Mouse (Mus musculus) kidney, adult 8-10 months (tissue): Measurements from ENCODE around the gene Gjc2.
A peak's percentile ranks its signal among the peaks of the same experiment; 100 is the strongest.
"Not testable (repeated sequence)": the region's sequence is repeated elsewhere in the genome, so short reads cannot be mapped to it uniquely, and the experiment has no call there.

ENCODE experiments used
- DNase-seq, 2 experiments: peaks; one replicate each; pipeline ENCODE4 v3.0.0; 2022

Gjc2 gene

DNA sequence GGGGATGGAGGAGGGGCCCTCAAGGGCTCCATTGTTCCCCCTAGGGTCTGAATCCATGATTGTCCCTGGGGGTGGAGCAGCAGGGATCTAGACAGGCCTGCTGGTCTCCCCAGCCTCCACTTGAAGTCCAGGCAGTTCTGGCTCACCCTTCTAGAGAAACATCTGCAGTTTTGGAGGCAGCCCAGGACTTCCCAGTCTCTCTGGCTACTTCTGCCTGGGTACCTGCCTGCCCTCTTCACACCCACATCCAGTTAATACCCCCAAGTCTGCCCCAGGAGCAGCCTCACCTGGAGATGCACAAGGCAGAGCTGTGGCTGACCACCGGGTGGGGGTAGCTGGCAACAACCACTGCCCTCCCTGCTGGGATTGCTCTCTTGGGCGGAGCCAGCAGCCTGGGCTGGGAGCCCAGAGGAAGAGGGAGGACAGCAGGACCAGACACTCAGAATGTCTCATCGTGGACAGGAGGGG, at the start of gene Gjc2:
TSS of gene Gjc2 (minus strand) at position 350 of the 468 bp plus-strand sequence.
- DNase-seq, result no peak

DNA sequence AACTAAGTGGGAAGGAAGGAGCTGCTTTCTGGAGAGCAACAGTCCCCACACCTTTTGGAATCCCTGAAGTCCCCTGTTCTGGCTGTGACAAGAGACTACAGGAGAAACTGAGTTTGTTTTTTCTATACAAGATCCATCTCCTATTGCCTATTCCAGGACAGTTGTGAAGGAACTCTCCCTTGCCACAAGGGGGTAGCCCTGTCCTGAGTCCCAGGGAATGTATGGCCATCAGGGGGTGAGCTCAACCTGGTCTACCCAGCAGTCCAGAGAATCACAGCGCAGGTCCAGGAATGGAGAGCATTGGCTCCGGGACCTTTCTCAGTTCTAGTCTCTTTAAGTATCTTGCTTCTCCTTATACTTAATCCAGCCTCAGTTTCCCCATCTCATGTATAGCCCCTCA, 49.8 kb upstream of the Gjc2 start:
- no peak for DNase-seq

DNA sequence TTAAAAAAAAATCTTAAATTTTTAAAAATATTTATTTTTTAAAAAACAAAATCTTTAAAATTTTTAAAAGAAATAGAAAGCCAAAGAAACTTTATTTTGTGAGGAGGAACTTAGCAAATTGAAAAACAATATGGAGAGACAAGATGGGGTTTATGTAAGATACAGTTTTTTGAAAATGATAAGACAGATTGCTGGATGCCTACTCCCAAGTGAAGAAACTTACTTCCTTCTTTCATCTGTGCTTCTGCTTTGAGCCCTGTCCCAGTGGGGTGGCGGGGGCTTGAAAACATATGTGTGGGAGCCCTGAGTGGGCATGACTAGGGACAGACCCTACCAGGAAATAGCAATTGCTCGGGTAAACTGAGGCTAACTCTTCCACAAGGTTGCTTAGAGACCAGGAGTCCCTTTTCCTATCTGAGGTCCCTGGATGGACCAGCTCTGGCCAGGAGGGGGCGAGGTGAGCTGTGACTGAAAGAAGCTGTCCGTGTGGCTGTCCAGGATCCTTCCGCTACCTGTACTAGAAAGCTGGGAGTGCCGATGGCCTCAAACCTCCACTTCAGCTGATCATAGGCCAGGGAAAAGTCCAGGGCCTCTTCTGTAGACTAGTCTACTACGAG, 47.2 kb upstream of the Gjc2 start:
- DNase-seq, result peak; percentile 58 to 84

DNA sequence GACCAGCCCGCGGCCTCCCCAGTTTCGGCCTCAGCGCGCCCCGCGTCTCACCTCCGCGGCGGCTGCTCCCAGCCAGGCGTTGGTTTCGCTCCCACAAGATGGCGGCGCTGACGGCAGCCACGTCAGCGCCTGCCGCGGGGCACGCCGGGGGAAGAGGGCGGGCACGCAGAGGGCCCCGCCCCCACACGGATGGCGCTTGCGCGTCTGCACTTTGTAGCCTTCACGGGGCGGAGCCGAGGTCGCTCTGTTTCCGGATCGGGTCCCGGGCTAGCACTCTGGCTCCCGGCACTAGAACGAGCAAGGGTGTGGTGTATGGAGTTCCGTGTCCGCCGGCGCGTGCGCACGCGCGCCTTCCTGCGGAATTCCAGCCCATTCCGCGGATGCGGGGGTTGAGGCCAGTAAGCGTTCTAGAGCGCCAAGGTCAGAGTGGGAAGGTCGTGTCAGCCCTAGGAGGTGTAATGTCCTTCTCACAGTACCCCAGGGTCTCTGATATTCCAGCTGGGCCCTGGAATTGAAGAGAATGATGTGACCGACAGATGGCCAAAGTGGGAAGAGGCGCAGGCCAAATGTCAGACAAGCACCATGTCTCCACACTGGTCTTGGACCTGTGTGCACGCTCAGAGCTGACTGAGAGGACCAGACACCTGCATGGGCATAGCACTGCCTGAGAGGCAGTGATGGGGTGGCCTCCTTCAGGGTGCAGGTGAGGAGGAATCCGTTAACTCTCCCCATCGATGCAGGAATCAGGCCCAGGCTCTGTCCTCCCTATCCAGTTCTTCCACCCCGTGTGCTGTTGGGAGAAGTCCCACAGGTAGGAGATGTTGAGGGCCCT, 45.3 kb upstream of the Gjc2 start, which contains the start of gene Arf1:
TSS of gene Arf1 (minus strand) at position 149 of the 832 bp plus-strand sequence.
- peak; percentile 95 to 97 for DNase-seq

DNA sequence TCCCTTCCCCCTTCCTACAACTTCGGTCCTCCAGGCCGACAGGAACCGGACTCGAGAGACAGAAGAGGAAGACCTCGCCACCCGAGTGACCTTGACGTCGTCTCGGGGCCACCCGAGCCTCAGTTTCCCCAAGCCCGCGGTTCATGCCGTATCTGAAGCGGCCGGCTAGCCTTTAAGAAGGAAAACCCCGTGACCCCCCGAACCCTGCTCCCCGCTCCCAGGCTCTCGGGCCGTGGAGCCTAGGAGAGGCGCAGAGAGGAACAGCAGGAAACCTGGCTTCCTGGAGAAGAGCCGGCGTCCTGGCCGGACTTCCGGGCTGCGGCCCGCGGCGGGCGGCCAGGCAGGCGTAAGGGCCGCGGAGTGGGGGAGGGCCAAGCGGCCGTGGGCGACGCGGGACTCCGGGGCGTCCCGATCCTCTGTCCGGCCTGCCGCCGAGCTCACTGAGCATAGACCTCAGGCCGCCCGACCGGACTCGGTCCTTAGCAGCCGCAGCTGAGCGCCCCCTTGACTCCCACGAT, 44.6 kb upstream of the Gjc2 start:
- no peak for DNase-seq

DNA sequence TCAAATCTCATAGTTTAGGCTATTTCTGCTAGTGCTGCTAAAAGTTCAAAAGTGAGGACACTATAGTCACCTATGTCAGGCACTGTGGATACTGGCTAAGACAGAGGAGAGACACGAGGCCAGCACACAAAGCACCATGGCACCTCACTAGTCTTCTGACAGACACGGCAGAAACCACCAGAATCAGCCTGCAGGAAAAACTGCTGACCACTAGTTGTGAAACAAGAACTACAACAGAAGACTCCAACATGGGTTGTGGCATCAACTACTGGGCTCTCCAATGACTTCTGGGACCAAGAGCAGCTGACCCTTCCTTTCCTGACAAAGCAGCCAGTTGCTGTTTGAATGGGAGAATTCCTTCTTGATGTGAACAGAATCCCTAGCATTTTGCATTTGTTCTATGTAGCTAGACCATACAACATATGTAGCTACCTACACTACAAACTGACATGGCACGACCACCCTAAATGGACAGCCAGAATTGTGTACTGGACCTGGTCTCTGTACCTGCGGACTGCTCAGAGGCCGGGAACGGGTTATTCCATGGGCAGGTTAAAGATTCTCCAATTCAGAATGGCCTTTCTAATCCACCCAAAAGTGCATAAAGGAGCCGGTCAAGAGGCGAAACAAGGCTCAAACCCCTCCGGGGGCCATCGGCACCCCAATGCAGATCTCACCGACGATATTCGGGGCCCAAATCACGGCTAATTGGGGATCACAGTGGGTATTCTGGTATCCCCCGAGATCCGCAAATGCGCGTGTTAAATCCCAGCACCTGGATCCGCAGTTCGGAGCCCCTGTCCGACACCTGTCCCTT, 44.0 kb upstream of the Gjc2 start:
- DNase-seq, result peak in 1 of 2 experiments; percentile 46

DNA sequence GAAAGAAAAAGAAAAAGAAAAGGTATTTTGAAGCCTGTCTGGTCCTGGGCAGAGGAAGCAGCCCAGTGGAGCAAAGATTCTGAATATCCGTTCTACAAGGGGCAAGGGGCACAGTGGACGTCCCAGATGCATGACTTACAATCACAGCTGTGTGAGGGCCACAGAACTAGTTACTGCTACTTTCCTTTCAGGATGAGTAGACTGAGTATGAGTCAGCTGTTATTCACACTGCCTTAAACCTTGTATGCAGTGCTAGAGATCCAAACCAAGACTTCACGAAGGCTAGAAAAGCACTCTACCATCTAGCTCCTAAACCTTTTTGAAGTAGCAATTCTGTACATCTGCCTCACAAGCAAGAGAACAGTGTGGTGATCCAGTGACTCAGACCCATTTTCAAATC, 43.2 kb upstream of the Gjc2 start:
- DNase-seq, result no peak

DNA sequence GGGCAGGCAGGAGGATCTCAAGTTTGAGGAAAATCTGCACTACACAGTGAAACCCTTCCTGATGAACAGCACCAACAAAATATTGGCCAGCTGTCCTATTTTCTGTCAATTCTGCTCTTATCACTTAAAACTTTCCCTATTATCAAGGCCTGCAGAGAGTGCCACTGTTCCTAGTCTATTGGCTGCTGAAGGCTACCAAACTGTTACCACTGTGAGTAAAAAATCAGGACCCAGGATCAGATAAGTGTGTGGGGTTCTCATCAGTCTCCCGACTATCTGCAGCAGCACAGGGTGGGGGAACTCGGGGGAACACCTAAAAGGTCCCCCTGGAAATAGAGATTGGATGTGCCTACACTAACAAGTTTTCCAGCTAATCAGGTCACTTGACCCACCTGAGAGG, 42.2 kb upstream of the Gjc2 start:
- no peak for DNase-seq

DNA sequence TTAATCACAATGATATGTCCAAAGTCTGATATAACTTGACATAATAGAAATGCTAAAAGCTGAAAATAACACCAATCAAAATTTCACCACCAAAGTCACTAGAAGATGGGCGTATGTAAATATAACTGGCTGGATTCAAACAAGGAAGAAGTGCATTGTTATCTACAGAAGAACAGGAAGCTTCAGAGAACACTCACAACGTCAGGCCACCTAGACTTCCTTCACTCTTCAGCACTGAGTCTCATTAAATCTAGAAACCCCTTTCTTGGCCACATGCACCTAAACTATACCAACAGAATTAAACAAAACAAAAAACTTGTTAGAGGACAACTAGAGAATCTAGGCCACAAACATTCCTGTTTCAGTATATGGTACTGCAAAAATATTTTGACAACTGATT, 41.5 kb upstream of the Gjc2 start:
- no peak for DNase-seq

DNA sequence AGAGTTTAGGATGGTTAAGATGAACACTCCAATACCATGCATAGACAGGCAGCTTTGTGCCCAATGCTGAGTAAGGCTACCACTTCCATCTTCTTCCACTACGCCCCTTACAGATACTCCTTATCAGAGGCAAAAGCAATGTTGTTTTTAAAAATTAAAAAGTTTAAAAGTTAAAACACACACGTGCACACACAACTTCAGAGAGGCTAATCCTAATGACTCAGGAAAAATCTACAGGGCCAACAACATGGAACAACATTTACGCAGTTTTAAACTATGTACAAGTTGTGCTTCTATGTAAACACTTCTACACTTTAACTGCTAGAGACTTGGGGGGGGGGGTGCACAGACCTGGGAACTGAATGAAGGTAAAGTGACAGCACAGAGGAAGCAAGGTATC, 41.0 kb upstream of the Gjc2 start:
- DNase-seq, result no peak

DNA sequence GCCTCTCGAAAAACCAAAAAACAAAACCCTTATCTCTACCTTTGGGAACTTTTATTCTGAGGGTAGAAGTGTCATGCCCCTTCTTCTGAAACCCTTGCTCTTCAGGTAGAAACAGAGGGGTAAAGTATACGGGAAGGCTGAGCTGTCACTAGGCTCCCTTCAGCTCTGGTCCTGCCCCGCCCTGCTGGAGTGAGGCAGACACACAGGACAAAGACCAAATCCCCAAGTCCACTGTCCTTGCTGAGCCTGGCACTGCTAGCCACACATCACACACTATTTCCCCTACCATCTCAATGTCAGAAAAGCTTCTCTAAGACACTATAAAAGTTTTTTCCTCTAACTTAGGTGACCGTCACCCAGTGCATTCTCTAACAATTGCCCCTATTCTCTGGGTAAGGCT, 39.3 kb upstream of the Gjc2 start:
- no peak for DNase-seq

DNA sequence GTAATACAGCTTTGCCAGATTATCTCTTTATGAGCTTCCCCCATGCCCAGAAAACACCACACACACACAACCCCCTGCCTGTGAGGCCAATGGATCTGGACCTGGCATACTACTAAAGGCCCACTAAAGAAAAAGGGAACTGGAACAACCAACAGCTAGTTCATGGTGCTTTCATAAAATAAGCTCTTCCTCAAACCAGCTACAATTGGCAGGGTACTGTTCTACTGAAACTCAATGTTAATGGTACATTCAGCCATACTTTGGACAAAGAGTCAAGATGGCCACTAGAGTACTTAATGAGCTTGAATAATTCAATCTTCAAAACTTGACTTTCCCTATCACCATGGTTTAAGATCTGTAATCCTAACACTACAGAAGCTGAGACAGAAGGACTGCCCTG, 38.6 kb upstream of the Gjc2 start:
- DNase-seq, result no peak

DNA sequence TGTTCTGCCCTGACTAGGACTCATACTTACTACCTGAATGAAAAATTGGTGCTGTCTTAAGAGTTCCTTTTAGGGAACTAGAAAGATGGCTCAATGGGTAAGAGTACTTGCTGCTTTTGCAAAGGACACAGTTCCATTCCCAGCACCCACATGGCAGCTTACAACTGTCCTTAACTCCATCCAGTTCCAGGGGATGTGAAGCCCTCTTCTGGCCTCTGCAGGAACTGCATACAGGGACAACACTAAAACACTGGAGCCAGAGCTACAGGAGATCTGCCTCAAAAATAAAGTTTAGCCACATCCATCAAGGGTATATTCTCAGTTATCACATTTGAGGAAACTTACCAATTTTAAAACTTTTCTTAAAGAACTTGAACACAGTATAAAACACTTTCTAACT, 36.1 kb upstream of the Gjc2 start:
- DNase-seq, result peak in 1 of 2 experiments; percentile 49

DNA sequence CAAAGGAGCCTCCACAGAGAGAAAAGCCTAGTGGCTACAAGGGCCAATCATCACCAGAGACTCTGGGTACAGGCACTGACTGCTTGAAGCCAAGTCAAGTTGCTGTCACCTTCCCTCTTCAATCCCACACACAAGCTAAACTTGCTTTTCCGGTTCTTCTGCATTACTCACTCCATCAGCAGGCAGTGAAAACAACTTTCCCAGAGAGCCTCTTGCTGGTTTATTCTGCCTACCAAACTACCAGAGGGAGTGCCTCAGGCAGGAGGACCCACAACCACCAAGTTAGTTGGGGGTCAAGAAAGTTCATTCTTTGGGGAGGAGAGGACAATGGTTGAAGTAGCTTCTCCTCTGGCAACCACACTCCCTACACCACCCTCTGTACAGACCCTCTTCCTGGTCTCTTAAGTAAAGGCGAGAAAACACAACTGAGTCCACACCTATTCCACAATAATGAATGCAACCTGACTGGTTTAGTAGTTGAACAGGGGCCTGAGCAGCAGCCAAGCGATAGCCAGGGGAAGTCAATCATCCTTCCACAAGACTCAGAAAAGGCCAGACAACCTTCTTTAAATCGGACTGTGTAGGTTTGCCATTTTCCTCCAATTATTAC, 35.5 kb upstream of the Gjc2 start:
- DNase-seq, result peak; percentile 30 to 80

DNA sequence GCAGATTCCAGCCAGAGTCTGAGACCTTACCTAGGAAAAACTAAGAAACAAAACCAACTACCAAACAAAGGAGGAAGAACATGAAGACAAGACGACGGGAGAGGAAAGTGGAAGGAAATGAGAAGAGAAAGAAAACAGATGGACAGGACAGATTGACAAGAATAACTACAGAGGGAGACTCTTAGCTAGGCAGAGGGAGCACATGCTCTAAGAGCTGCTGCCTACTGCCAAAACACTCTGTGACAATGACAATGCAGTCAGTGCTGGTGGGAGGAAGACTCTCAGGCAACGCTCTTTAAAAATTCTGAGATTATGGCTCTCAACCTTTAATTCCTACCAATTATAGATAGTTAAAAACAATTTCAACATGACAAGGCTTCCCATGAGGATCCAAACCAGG, 33.9 kb upstream of the Gjc2 start:
- DNase-seq, result no peak

DNA sequence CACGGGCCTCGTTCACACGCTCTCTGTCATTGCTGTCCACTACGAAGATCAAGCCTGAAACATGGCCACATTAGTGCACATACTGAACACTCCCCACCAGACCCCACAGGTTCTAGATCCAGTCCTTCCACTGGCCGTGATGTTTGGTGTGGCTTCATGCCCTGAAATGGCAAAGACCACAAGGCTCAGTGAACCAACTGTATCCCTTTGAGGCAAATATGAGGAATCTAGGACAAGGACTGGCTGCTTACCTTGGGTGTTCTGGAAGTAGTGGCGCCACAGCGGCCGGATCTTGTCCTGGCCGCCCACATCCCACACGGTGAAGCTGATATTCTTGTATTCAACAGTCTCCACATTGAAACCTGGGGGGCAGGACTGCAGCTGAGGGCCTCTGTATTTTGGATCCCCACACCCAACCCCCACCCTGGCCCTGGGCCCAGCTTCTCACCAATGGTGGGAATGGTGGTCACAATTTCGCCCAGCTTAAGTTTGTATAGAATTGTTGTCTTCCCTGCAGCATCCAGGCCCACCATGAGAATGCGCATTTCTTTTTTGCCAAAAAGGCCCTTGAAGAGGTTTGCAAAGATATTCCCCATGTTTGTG, 30.0 kb upstream of the Gjc2 start:
- no peak for DNase-seq

DNA sequence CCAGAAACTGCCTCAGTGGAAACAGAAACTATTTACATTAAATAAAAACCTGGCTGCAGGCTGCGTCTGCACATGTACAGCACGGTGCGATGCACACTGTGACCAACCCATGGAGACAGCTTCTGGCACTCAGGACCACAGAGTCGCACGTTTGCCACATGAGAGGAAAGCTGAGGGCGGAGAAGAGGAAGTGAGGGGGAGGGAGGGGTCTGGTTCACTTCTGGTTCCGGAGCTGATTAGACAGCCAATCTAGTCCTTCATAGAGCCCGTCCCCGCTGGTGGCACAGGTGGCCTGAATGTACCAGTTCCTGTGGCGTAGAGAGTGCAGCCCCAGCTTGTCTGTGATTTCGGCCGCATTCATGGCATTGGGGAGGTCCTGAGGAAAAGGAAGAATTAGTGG, 29.3 kb upstream of the Gjc2 start:
- DNase-seq, result not testable (repeated sequence)

DNA sequence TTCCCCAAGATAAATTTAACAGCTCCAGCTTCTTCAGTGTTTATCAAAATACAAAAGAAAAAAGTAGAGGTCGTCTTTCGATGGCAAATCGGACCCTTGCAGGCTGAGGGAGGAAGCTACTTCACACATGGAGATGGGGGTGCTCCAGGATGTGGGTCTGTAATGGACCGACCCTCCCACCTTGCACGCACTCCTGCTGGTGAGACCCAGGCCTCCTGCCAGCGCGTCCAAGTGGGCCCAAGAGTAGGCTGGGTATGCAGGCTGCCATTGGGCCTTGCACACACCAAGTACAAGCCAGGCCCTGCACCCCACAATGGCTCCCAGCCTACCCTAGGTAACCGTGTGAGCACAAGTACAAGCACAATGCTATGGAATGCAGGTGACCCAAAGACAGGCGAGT, 28.5 kb upstream of the Gjc2 start:
- not testable (repeated sequence) for DNase-seq

DNA sequence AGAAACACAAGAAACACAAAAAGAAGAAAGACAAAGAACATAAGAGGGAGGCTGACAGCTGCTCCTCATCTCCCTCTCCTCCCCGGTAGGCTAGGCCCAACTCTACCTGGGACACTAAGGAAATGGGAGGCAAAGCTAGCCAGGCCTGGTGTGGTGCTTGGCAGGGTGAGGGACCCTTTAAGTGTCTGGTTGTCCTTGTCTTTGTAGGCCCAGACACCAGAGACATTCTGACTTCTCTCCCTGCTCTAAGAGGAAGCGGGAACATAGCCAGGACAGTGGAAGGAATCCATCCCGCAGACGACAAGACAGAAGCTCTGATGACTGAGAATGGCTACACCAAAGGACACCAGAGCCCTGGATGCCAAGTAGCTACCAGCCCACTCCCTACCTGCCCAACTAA, 27.0 kb upstream of the Gjc2 start:
- no peak for DNase-seq

DNA sequence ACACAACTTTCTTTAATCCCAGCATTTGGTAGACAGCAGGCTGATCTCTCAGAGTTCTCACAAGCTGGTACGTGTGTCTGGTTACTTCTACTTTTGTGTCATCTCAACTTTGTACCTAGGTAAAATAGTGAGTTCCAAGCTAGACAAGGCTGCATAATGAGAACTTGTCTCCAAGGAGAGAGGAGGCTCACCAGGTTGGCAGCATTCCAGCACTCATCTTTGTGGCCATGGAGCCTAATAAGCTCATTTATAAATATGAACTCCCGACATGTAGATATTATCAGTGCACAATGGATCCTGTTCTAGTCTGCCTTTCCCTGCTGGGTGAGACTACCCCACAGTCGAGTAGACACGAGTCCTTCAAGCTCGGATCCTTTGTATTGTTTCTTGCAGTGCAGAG, 26.6 kb upstream of the Gjc2 start:
- DNase-seq, result no peak

DNA sequence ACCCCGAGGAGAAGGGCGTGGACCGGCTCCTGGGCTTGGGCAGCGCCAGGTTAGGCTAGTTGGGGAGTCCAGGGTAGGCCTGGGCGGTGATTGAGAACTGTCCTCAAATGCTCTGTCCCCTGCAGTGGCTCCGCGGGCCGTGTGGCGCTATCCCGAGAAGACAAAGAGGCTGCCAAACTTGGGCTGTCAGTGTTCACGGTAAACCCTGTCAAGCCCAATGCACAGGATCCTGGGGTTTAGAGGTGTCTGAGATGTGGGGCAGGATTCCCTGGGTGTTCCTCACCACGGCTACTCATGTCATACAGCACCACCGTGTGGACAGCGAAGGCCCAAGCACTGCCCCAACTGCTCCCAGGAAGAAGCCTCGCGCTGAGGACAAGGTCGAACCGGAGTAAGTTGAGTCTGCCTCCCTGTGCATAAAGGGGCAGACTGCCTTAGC, 26.0 kb upstream of the Gjc2 start:
- DNase-seq, result peak; percentile 72 to 79

DNA sequence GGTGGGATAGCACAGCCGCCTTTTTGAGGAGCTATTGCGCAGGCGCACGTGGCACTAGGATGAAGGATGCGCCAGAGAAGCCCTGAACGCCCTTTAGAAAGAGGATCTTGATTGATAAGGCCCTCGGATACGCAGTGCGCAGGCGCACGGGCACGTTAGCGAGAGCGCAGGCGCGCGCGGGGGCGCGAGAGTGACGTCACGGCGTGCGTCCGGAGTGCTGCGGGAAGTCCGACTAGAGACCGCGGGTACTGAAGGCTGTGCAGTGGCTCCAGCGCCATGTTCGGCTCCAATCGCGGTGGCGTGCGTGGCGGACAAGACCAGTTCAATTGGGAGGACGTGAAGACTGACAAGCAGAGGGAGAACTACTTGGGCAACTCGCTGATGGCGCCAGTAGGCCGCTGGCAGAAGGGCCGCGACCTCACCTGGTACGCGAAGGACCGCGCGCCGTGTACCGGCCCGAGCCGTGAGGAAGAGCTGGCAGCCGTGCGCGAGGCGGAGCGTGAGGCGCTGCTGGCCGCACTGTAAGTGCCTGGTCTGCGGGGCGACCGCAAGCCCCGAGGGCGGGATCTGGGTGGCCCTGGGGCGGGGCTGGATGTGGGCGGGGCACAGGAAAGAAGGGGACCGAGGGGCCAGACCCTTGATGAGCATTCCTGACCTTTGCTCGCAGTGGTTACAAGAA, 25.3 kb upstream of the Gjc2 start, which contains the start of gene 2310033P09Rik:
TSS of gene 2310033P09Rik (plus strand) at position 169 of the 679 bp plus-strand sequence.
- peak; percentile 92 for DNase-seq
